Mouse (Mus musculus) liver, embryonic 15.5 days (tissue): ENCODE measurements around the gene Cacna2d4. TPM values are rescaled to one million over a fixed set of nuclear protein-coding genes. Genes with fewer than 3 reads are reported as not detected.

Experiments used
- ATAC-seq: fragments of 200-750 bp; cut with Nextera tagmentation; 2 replicates; pipeline ENCODE4 v1.8.0; 2017; ENCODE audit warnings: moderate number of reproducible peaks, mild to moderate bottlenecking, moderate library complexity; ENCODE audit not compliant: insufficient read depth
- H3K27ac ChIP-seq: fragments of 300-500 bp; sonication (generic); replicated peaks from 2 replicates; pipeline ENCODE4 v1.5.1; 2015; ENCODE audit warnings: mild to moderate bottlenecking, inconsistent platforms
- H3K27me3 ChIP-seq: fragments of 300-500 bp; sonication (generic); 2 replicates; pipeline ENCODE4 v1.6.1; 2015; ENCODE audit warnings: mild to moderate bottlenecking, inconsistent platforms
- H3K36me3 ChIP-seq: fragments of 300-500 bp; sonication (generic); replicated peaks from 2 replicates; pipeline ENCODE4 v1.6.1; 2015; ENCODE audit warnings: moderate library complexity, mild to moderate bottlenecking, inconsistent platforms
- H3K4me1 ChIP-seq: fragments of 300-500 bp; sonication (generic); replicated peaks from 2 replicates; pipeline ENCODE4 v1.6.1; 2015; ENCODE audit warnings: inconsistent platforms
- H3K4me2 ChIP-seq: fragments of 300-500 bp; sonication (generic); 2 replicates; pipeline ENCODE4 v1.6.1; 2015; ENCODE audit warnings: moderate library complexity, mild to moderate bottlenecking, inconsistent platforms
- H3K4me3 ChIP-seq: fragments of 300-500 bp; sonication (generic); replicated peaks from 2 replicates; pipeline ENCODE4 v1.5.1; 2015; ENCODE audit warnings: mild to moderate bottlenecking, inconsistent platforms
- H3K9ac ChIP-seq: fragments of 300-500 bp; sonication (generic); 2 replicates; pipeline ENCODE4 v1.6.1; 2015; ENCODE audit warnings: moderate library complexity, mild to moderate bottlenecking, inconsistent platforms
- H3K9me3 ChIP-seq: fragments of 300-500 bp; sonication (generic); replicated peaks from 2 replicates; pipeline ENCODE4 v1.6.1; 2016; ENCODE audit warnings: inconsistent platforms
- WGBS: fragments of 180-500 bp; shearing (Covaris S2); methylation state at CpG from one replicate; pipeline ENCODE4 v1.1.7; 2015; ENCODE audit warnings: mixed read lengths; ENCODE audit not compliant: insufficient replicate concordance; 5-methylcytosine and 5-hydroxymethylcytosine counted together
- polyA plus RNA-seq: library from polyadenylated mRNA; unstranded; fragments of >200 nt; fragmentation: Nextera tagmentation; extraction: Ambion mirVana; gene quantifications from 2 replicates; pipeline ENCODE4 v1.2.1, GENCODE M21; 2015

Cacna2d4 gene
- not detected in 2 replicates for polyA plus RNA-seq

- Histone ChIP-seq H3K27me3 (no peaks in the 10 kb centered on the region), H3K4me2 (no peak within 1 kb of the TSS), H3K4me3 (no peak within 1 kb of the TSS), H3K27ac (no peak within 1 kb of the TSS), H3K4me1 (no peaks in the 10 kb centered on the region), H3K9ac (no peak within 1 kb of the TSS), H3K36me3 (no peaks in the 10 kb centered on the region), H3K9me3 (no peaks in the 10 kb centered on the region)
- ATAC-seq = no peak
- 33% methylated on average over 1 of the region's 1 CpGs for WGBS
These were observed at the start of gene Cacna2d4 for GRCm38 (mm10) chr6:119236241-119236640. Cacna2d4 (plus strand) TSS chr6:119236526.

- Histone ChIP-seq H3K27ac (no peak overlapping the region), H3K9ac (no peak overlapping the region), H3K9me3 (no peaks in the 10 kb centered on the region), H3K4me3 (no peak overlapping the region), H3K4me2 (no peak overlapping the region), H3K4me1 (no peaks in the 10 kb centered on the region), H3K27me3 (no peaks in the 10 kb centered on the region), H3K36me3 (no peaks in the 10 kb centered on the region)
- WGBS = 58% methylated on average over 8 of the region's 8 CpGs
- ATAC-seq = no peak
These were observed 49.7 kb upstream of the Cacna2d4 start for GRCm38 (mm10) chr6:119186658-119187057.

- 76% methylated on average over 6 of the region's 6 CpGs for WGBS
These were observed 48.7 kb upstream of the Cacna2d4 start for GRCm38 (mm10) chr6:119187631-119188030.

GRCm38 (mm10) chr6:119191478-119191877, 44.8 kb upstream of the Cacna2d4 start:
- Histone ChIP-seq H3K9me3 (no peaks in the 10 kb centered on the region), H3K9ac (no peak overlapping the region), H3K4me1 (no peaks in the 10 kb centered on the region), H3K36me3 (0 out of 2 replicates have a peak, but pooled peaks cover 9% of the 10 kb centered on the region), H3K4me2 (no peak overlapping the region), H3K27ac (no peak overlapping the region), H3K4me3 (no peak overlapping the region), H3K27me3 (no peaks in the 10 kb centered on the region)
- 72% methylated on average over 4 of the region's 4 CpGs for WGBS
- no peak for ATAC-seq

More at GRCm38 (mm10) chr6:119187631-119188030, 48.7 kb upstream of the Cacna2d4 start:
- no peak overlapping the region for H3K4me3 ChIP-seq
- H3K9ac ChIP-seq = no peak overlapping the region
- H3K4me2 ChIP-seq = no peak overlapping the region
- no peak for ATAC-seq
- H3K4me1 ChIP-seq = no peaks in the 10 kb centered on the region
- 0 out of 2 replicates have a peak, but pooled peaks cover 5% of the 10 kb centered on the region for H3K36me3 ChIP-seq
- no peaks in the 10 kb centered on the region for H3K9me3 ChIP-seq
- no peaks in the 10 kb centered on the region for H3K27me3 ChIP-seq
- no peak overlapping the region for H3K27ac ChIP-seq

GRCm38 (mm10) chr6:119193571-119194154, 42.7 kb upstream of the Cacna2d4 start:
- H3K27me3 ChIP-seq = no peaks in the 10 kb centered on the region
- no peak for ATAC-seq
- H3K27ac ChIP-seq = no peak overlapping the region
- no peaks in the 10 kb centered on the region for H3K9me3 ChIP-seq
- H3K9ac ChIP-seq = no peak overlapping the region
- H3K4me2 ChIP-seq = no peak overlapping the region
- no peaks in the 10 kb centered on the region for H3K4me1 ChIP-seq
- 77% methylated on average over 15 of the region's 15 CpGs for WGBS
- no peak overlapping the region for H3K4me3 ChIP-seq
- H3K36me3 ChIP-seq = 0 out of 2 replicates have a peak, but pooled peaks cover 9% of the 10 kb centered on the region

- no peak for ATAC-seq
- H3K27me3 ChIP-seq = no peaks in the 10 kb centered on the region
- H3K4me3 ChIP-seq = no peak overlapping the region
- no peaks in the 10 kb centered on the region for H3K9me3 ChIP-seq
- WGBS = 76% methylated on average over 9 of the region's 9 CpGs
- 0 out of 2 replicates have a peak, but pooled peaks cover 9% of the 10 kb centered on the region for H3K36me3 ChIP-seq
- H3K4me1 ChIP-seq = no peaks in the 10 kb centered on the region
- no peak overlapping the region for H3K4me2 ChIP-seq
- no peak overlapping the region for H3K9ac ChIP-seq
- H3K27ac ChIP-seq = no peak overlapping the region
These were observed 42.2 kb upstream of the Cacna2d4 start for GRCm38 (mm10) chr6:119194161-119194560.

- no peaks in the 10 kb centered on the region for H3K27me3 ChIP-seq
- H3K4me2 ChIP-seq = no peak overlapping the region
- no peaks in the 10 kb centered on the region for H3K4me1 ChIP-seq
- 75% methylated on average over 7 of the region's 7 CpGs for WGBS
- H3K36me3 ChIP-seq = 0 out of 2 replicates have a peak, but pooled peaks cover 9% of the 10 kb centered on the region
- no peak for ATAC-seq
- no peak overlapping the region for H3K4me3 ChIP-seq
- no peak overlapping the region for H3K27ac ChIP-seq
- H3K9ac ChIP-seq = no peak overlapping the region
- H3K9me3 ChIP-seq = no peaks in the 10 kb centered on the region
These were observed 41.7 kb upstream of the Cacna2d4 start for GRCm38 (mm10) chr6:119194601-119195000.

GRCm38 (mm10) chr6:119196382-119197305, 39.7 kb upstream of the Cacna2d4 start, which contains the start of gene Cacna1c:
Cacna1c (minus strand) TSS chr6:119196418.
- Histone ChIP-seq H3K4me2 (no peak within 1 kb of the TSS), H3K4me3 (no peak within 1 kb of the TSS), H3K9me3 (no peaks in the 10 kb centered on the region), H3K4me1 (no peaks in the 10 kb centered on the region), H3K9ac (no peak within 1 kb of the TSS), H3K36me3 (0 out of 2 replicates have a peak, but pooled peaks cover 9% of the 10 kb centered on the region), H3K27me3 (no peaks in the 10 kb centered on the region), H3K27ac (no peak within 1 kb of the TSS)
- WGBS = 59% methylated on average over 17 of the region's 17 CpGs
- no peak for ATAC-seq

GRCm38 (mm10) chr6:119198534-119199273, 37.6 kb upstream of the Cacna2d4 start:
- Histone ChIP-seq H3K4me2 (no peak overlapping the region), H3K4me3 (no peak overlapping the region), H3K36me3 (0 out of 2 replicates have a peak, but pooled peaks cover 2% of the 10 kb centered on the region), H3K27ac (no peak overlapping the region), H3K4me1 (no peaks in the 10 kb centered on the region), H3K9me3 (no peaks in the 10 kb centered on the region), H3K27me3 (no peaks in the 10 kb centered on the region), H3K9ac (no peak overlapping the region)
- WGBS = 59% methylated on average over 15 of the region's 15 CpGs
- ATAC-seq = no peak

- no peak overlapping the region for H3K27ac ChIP-seq
- no peak overlapping the region for H3K9ac ChIP-seq
- no peaks in the 10 kb centered on the region for H3K36me3 ChIP-seq
- no peak for ATAC-seq
- no peaks in the 10 kb centered on the region for H3K4me1 ChIP-seq
- H3K4me2 ChIP-seq = no peak overlapping the region
- H3K4me3 ChIP-seq = no peak overlapping the region
- WGBS = 68% methylated on average over 8 of the region's 8 CpGs
- no peaks in the 10 kb centered on the region for H3K27me3 ChIP-seq
- no peaks in the 10 kb centered on the region for H3K9me3 ChIP-seq
These were observed 36.9 kb upstream of the Cacna2d4 start for GRCm38 (mm10) chr6:119199274-119199879.
